Mouse (Mus musculus): ENCODE measurements around the gene Rps6kc1.

Rps6kc1 gene

GRCm38 (mm10) chr1:190663996-190664395, 247.6 kb downstream of the Rps6kc1 start:
- no peak for DNase-seq

- DNase-seq = no peak
Observed at GRCm38 (mm10) chr1:190662736-190663135, 248.8 kb downstream of the Rps6kc1 start.

GRCm38 (mm10) chr1:190661764-190662163, 249.8 kb downstream of the Rps6kc1 start:
- no peak for DNase-seq

GRCm38 (mm10) chr1:190661249-190661648, 250.3 kb downstream of the Rps6kc1 start:
- no peak for DNase-seq

GRCm38 (mm10) chr1:190659722-190660502, 251.7 kb downstream of the Rps6kc1 start:
- DNase-seq = no peak

GRCm38 (mm10) chr1:190658266-190658665, 253.3 kb downstream of the Rps6kc1 start:
- no peak for DNase-seq

GRCm38 (mm10) chr1:190656089-190656488, 255.5 kb downstream of the Rps6kc1 start:
- no peak for DNase-seq

- DNase-seq = no peak
Observed at GRCm38 (mm10) chr1:190655651-190656050, 255.9 kb downstream of the Rps6kc1 start.

GRCm38 (mm10) chr1:190655081-190655480, 256.5 kb downstream of the Rps6kc1 start:
- DNase-seq = no peak

- DNase-seq = no peak
Observed at GRCm38 (mm10) chr1:190654694-190655001, 256.9 kb downstream of the Rps6kc1 start.

GRCm38 (mm10) chr1:190653989-190654693, 257.4 kb downstream of the Rps6kc1 start:
- no peak for DNase-seq

- no peak for DNase-seq
Observed at GRCm38 (mm10) chr1:190653081-190653480, 258.5 kb downstream of the Rps6kc1 start.

Data from cerebellum, adult 8-10 months (tissue).